Mouse (Mus musculus): ENCODE results near the gene Hes2. TPM values are rescaled to one million over a fixed set of nuclear protein-coding genes. Genes with fewer than 3 reads are reported as not detected.

The Hes2 gene
- total RNA-seq, 2 experiments from 2014 or later, result not detected

GRCm38 (mm10) chr4:152159285-152159678 lies 615 bp downstream of the Hes2 start:
- no peak for DNase-seq (ENCODE audit: low spot score)

- no peak for DNase-seq (ENCODE audit: low spot score)
These were observed 2.1 kb downstream of the Hes2 start for GRCm38 (mm10) chr4:152160748-152161147.

- no peak for DNase-seq (ENCODE audit: low spot score)
These were observed 2.9 kb downstream of the Hes2 start for GRCm38 (mm10) chr4:152161601-152162000.

GRCm38 (mm10) chr4:152162748-152163147 lies 4.1 kb downstream of the Hes2 start:
- DNase-seq (ENCODE audit: low spot score), result no peak

- DNase-seq (ENCODE audit: low spot score), result peak; percentile 72
These were observed 6.6 kb downstream of the Hes2 start for GRCm38 (mm10) chr4:152165036-152165931.

GRCm38 (mm10) chr4:152168052-152168451 lies 9.4 kb downstream of the Hes2 start:
- DNase-seq (ENCODE audit: low spot score), result no peak

- no peak for DNase-seq (ENCODE audit: low spot score)
These were observed 10.4 kb downstream of the Hes2 start for GRCm38 (mm10) chr4:152169103-152169502.

- DNase-seq (ENCODE audit: low spot score), result no peak
These were observed 11.6 kb downstream of the Hes2 start for GRCm38 (mm10) chr4:152170286-152170685.

- DNase-seq (ENCODE audit: low spot score), result no peak
These were observed 12.9 kb downstream of the Hes2 start for GRCm38 (mm10) chr4:152171543-152171942.

- DNase-seq (ENCODE audit: low spot score), result peak; percentile 82
These were observed 14.4 kb downstream of the Hes2 start for GRCm38 (mm10) chr4:152173041-152173440.

GRCm38 (mm10) chr4:152173956-152174355 lies 15.3 kb downstream of the Hes2 start:
- DNase-seq (ENCODE audit: low spot score), result no peak

- DNase-seq (ENCODE audit: low spot score), result no peak
These were observed 18.0 kb downstream of the Hes2 start for GRCm38 (mm10) chr4:152176638-152177037.

- DNase-seq (ENCODE audit: low spot score), result no peak
These were observed 18.5 kb downstream of the Hes2 start for GRCm38 (mm10) chr4:152177174-152177536.

GRCm38 (mm10) chr4:152177537-152178343 lies 19.1 kb downstream of the Hes2 start, which contains the start of gene Acot7:
Acot7 (plus strand) TSS chr4:152178134.
- peak; percentile 91 for DNase-seq (ENCODE audit: low spot score)

- DNase-seq (ENCODE audit: low spot score), result peak; percentile 27
These were observed 19.7 kb downstream of the Hes2 start for GRCm38 (mm10) chr4:152178344-152178864.

GRCm38 (mm10) chr4:152178916-152179705 lies 20.4 kb downstream of the Hes2 start:
- DNase-seq (ENCODE audit: low spot score), result no peak

GRCm38 (mm10) chr4:152179946-152180660 lies 21.4 kb downstream of the Hes2 start:
- peak; percentile 36 for DNase-seq (ENCODE audit: low spot score)

GRCm38 (mm10) chr4:152182205-152182604 lies 23.5 kb downstream of the Hes2 start:
- DNase-seq (ENCODE audit: low spot score), result no peak

GRCm38 (mm10) chr4:152184353-152185035 lies 25.8 kb downstream of the Hes2 start:
- no peak for DNase-seq (ENCODE audit: low spot score)

- DNase-seq (ENCODE audit: low spot score), result no peak
These were observed 26.5 kb downstream of the Hes2 start for GRCm38 (mm10) chr4:152185137-152185509.

All from gastrocnemius, adult 18-20 months (tissue).